ENCODE assay signal across 20 mouse cellular contexts in the genomic region with DNA sequence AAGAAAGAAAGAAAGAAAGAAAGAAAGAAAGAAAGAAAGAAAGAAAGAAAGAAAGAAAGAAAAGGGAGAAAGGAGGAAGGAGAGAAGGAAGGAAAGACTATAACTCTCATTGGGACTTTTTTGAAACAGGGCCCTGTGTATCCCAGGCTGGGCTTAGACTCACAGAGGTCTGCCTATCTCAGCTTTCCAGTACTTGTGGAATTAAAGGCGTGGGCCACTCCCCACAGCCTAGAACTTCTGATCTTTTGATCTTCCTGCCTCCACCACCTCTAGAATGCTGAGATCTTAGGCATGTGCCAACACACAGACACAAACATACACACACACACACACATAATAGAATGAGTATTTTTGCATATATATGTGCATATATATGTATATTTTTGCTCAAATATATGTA. TPM values are rescaled to one million over a fixed set of nuclear protein-coding genes. Genes with fewer than 3 reads are reported as not detected.
"Had no signal": no experiment of that assay in that cellular context is flagged by ENCODE, and none has a peak within 500 bp of the region (broad histone marks: within the 10 kb centered on the region; RNA-seq: fewer than 3 reads in every experiment).

No protein-coding gene starts in this region.

- ATAC-seq: intestine, postnatal 0 days; midbrain, embryonic 15.5 days had no signal

- H3K4me3 ChIP-seq: layer of hippocampus, adult 2 months; left cerebral cortex, adult 2 months; limb, embryonic 12.5 days; limb, embryonic 15.5 days; midbrain, embryonic 12.5 days; midbrain, embryonic 15.5 days; neural tube, embryonic 12.5 days; stomach, embryonic 15.5 days had no signal

- H3K9ac ChIP-seq: limb, embryonic 12.5 days; limb, embryonic 15.5 days; midbrain, embryonic 12.5 days; midbrain, embryonic 15.5 days; neural tube, embryonic 12.5 days; stomach, embryonic 15.5 days had no signal

- DNase-seq: kidney, adult 2 months; kidney, postnatal 25 days; layer of hippocampus, adult 9-11 months; lung, adult 2 months; retina, postnatal 1 day; right cerebral cortex, postnatal 25 days; spleen, adult 18-20 months; thymus, postnatal 25 days had no signal

- H3K36me3 ChIP-seq: limb, embryonic 12.5 days; limb, embryonic 15.5 days; midbrain, embryonic 12.5 days; midbrain, embryonic 15.5 days; neural tube, embryonic 12.5 days; stomach, embryonic 15.5 days had no signal

- H3K4me2 ChIP-seq: limb, embryonic 12.5 days; limb, embryonic 15.5 days; midbrain, embryonic 12.5 days; midbrain, embryonic 15.5 days; neural tube, embryonic 12.5 days; stomach, embryonic 15.5 days had no signal

- H3K27ac ChIP-seq: kidney, postnatal 0 days; layer of hippocampus, adult 2 months; left cerebral cortex, adult 2 months; limb, embryonic 12.5 days; limb, embryonic 15.5 days; macrophage; neural tube, embryonic 12.5 days; stomach, embryonic 15.5 days had no signal

- H3K27me3 ChIP-seq: limb, embryonic 12.5 days; limb, embryonic 15.5 days; midbrain, embryonic 12.5 days; midbrain, embryonic 15.5 days; stomach, embryonic 15.5 days had no signal

- H3K9me3 ChIP-seq: limb, embryonic 12.5 days; limb, embryonic 15.5 days; midbrain, embryonic 12.5 days; midbrain, embryonic 15.5 days; neural tube, embryonic 12.5 days; stomach, embryonic 15.5 days had no signal

RNA-seq across cellular contexts. Expression of a gene that starts 8.7 kb away (rescaled TPM):
- total RNA-seq: neutrophil, adult 5-6 weeks had no signal
